ENCODE assay signal across 9 mouse cellular contexts in genomic region chr13:14618724-14619123, GRCm38 (mm10). TPM values are rescaled to one million over a fixed set of nuclear protein-coding genes. Genes with fewer than 3 reads are reported as not detected.
A peak's percentile ranks its signal among the peaks of the same experiment; 100 is the strongest.
DNase-seq lines count a peak whose midpoint lies in the region; ATAC-seq and TF ChIP-seq lines count a peak whose summit lies in the region.
"Had no signal": no experiment of that assay in that cellular context is flagged by ENCODE, and none has a peak within 500 bp of the region (broad histone marks: within the 10 kb centered on the region; RNA-seq: fewer than 3 reads in every experiment).

No protein-coding gene starts in this region.

- ATAC-seq in erythroblast, adult 5-6 weeks (replicated peaks; ENCODE audit: low FRiP score, poor library complexity, severe bottlenecking): peak; percentile 91
- ATAC-seq in hindbrain, embryonic 11.5 days (ENCODE audit: low FRiP score): peak; percentile 54

- H3K36me3 ChIP-seq in MEL (ENCODE audit: control insufficient read depth in 1 of 2, insufficient read depth in 2 of 2, low read length in 2 of 2): peaks cover 13 to 37% of the 10 kb centered on the region in 2 experiments
- 0 out of 2 replicates have a peak, but pooled peaks cover 2% of the 10 kb centered on the region for H3K36me3 ChIP-seq in hindbrain, embryonic 11.5 days (ENCODE audit: control insufficient read depth, insufficient read depth, low read length)

- peaks cover 16% of the 10 kb centered on the region for H3K79me2 ChIP-seq in MEL (ENCODE audit: control insufficient read depth, insufficient read depth, low read length, poor library complexity)

- TF ChIP-seq EP300 in MEL (IDR thresholded peaks at IDR 0.05; ENCODE audit: low read depth in 1 of 2, low read length in 2 of 2): no peak

- peak; percentile 75 for DNase-seq in MEL (ENCODE audit: low read depth, low spot score)
- peak; percentile 67 for DNase-seq in brain, adult 2 months (ENCODE audit: low read depth, low spot score)
- DNase-seq in hindbrain, embryonic 11.5 days (ENCODE audit: low spot score): peak; percentile 74
- DNase-seq in layer of hippocampus, postnatal 10 days (ENCODE audit: low spot score in 2 of 2): peak; percentile 69 to 77
- DNase-seq in lung, postnatal 36 days: peak; percentile 89
- DNase-seq in right cerebral cortex, adult 18-20 months: peak; percentile 52
- no peak for DNase-seq in yolk sac, embryonic 10.5 days (ENCODE audit: low spot score)

- no peak overlapping the region for H3K4me3 ChIP-seq in MEL (ENCODE audit: control insufficient read depth in 1 of 2, insufficient read depth in 1 of 2, low read depth in 2 of 2, low read length in 2 of 2)
- H3K4me3 ChIP-seq in hindbrain, embryonic 11.5 days (ENCODE audit: low read depth, low read length): no peak overlapping the region
- H3K4me3 ChIP-seq: heart, embryonic 15.5 days had no signal

- TF ChIP-seq CTCF in MEL (IDR thresholded peaks at IDR 0.05 in 2 of 3, conservative IDR thresholded peaks at IDR 0.05 in 1 of 3; ENCODE audit: control insufficient read depth in 1 of 3, insufficient read depth in 1 of 3, low read depth in 2 of 3, low read length in 3 of 3, poor library complexity in 1 of 3, severe bottlenecking in 1 of 3): peak; percentile 63 to 94 (median 75)

- H3K4me1 ChIP-seq in MEL (ENCODE audit: control insufficient read depth in 1 of 2, insufficient read depth in 2 of 2, low read length in 2 of 2): no peaks in the 10 kb centered on the region; a peak in 2 of 4 replicates
- H3K4me1 ChIP-seq in hindbrain, embryonic 11.5 days (replicated peaks; ENCODE audit: control insufficient read depth, insufficient read depth, low read length): no peaks in the 10 kb centered on the region

- TF ChIP-seq RAD21 in MEL (IDR thresholded peaks at IDR 0.05; ENCODE audit: low read depth, low read length): peak; percentile 60

- no peaks in the 10 kb centered on the region for H3K9me3 ChIP-seq in MEL (replicated peaks; ENCODE audit: insufficient read depth, low read length)
- H3K9me3 ChIP-seq in hindbrain, embryonic 11.5 days (ENCODE audit: control insufficient read depth, low read length): no peaks in the 10 kb centered on the region
- H3K9me3 ChIP-seq: heart, embryonic 15.5 days had no signal

- no peak overlapping the region for H3K27ac ChIP-seq in MEL (ENCODE audit: control insufficient read depth, low read depth, low read length)
- no peak overlapping the region for H3K27ac ChIP-seq in hindbrain, embryonic 11.5 days (ENCODE audit: low read depth, low read length)
- H3K27ac ChIP-seq: heart, embryonic 15.5 days had no signal

- H3K9ac ChIP-seq in MEL (ENCODE audit: control insufficient read depth, low read depth, low read length, poor library complexity, severe bottlenecking): no peak overlapping the region
- no peak overlapping the region for H3K9ac ChIP-seq in hindbrain, embryonic 11.5 days (ENCODE audit: low read depth, low read length)
- H3K9ac ChIP-seq: heart, embryonic 15.5 days had no signal

- no peak for TF ChIP-seq POLR2A in MEL (IDR thresholded peaks at IDR 0.05; ENCODE audit: control insufficient read depth in 1 of 2, insufficient read depth in 1 of 2, low read depth in 1 of 2, low read length in 2 of 2, poor library complexity in 1 of 2)

- 63% methylated on average over 2 of the region's 2 CpGs for WGBS in hindbrain, embryonic 11.5 days

- no peaks in the 10 kb centered on the region for H3K27me3 ChIP-seq in MEL (ENCODE audit: control insufficient read depth in 1 of 2, insufficient read depth in 2 of 2, low read length in 2 of 2)
- no peaks in the 10 kb centered on the region for H3K27me3 ChIP-seq in hindbrain, embryonic 11.5 days (ENCODE audit: control insufficient read depth, insufficient read depth, low read length)
- H3K27me3 ChIP-seq: heart, embryonic 15.5 days had no signal

- H3K4me2 ChIP-seq in hindbrain, embryonic 11.5 days (replicated peaks; ENCODE audit: low read depth, low read length): no peak overlapping the region
- H3K4me2 ChIP-seq: heart, embryonic 15.5 days had no signal

TF ChIP-seq in MEL, 35 proteins besides CTCF, POLR2A, EP300 and RAD21:
- TF ChIP-seq SMC3 (IDR thresholded peaks at IDR 0.05; ENCODE audit: low read depth, low read length) (peak; percentile 45), GABPA (IDR thresholded peaks at IDR 0.05; ENCODE audit: low read depth, low read length) (no peak), USF2 (IDR thresholded peaks at IDR 0.05; ENCODE audit: borderline replicate concordance in 1 of 2, insufficient read depth in 1 of 2, low read depth in 1 of 2, low read length in 2 of 2) (no peak), NRF1 (IDR thresholded peaks at IDR 0.05; ENCODE audit: insufficient read depth, low read depth, low read length, poor library complexity, severe bottlenecking) (no peak), ZMIZ1 (IDR thresholded peaks at IDR 0.05; ENCODE audit: low read depth, low read length) (no peak)

RNA-seq across cellular contexts. Expression of gene Psma2, which starts 5.7 kb away (rescaled TPM):
- total RNA-seq in MEL (2012; rRNA removed): 139 and 156 TPM in 2 replicates
- 100 to 1,000 TPM in 1 of 2 experiments, not detected in 1; 174 TPM for polyA plus RNA-seq in MEL (2012; ENCODE audit: insufficient read depth in 1 of 2, insufficient read length in 2 of 2, low read depth in 1 of 2, low replicate concordance in 2 of 2, missing spikeins in 1 of 2)
- 55.8 and 61.5 TPM in 2 replicates for total RNA-seq in erythroblast, adult 5-6 weeks (2015; ENCODE audit: low replicate concordance)
- 34.4 and 71.8 TPM in 2 replicates for total RNA-seq in erythroblast, adult 5-6 weeks (2017; ENCODE audit: low replicate concordance)
- 214 and 235 TPM in 2 replicates for polyA plus RNA-seq in hindbrain, embryonic 11.5 days (2014; fragmentation: Nextera tagmentation; extraction: Ambion mirVana)
- total RNA-seq in layer of hippocampus, postnatal 10 days (2021): 10 to 100 TPM; 69.1 to 73.5 TPM

RNA-seq across cellular contexts. Expression of gene Mrpl32, which starts 5.8 kb away (rescaled TPM):
- 58.2 and 69.9 TPM in 2 replicates for total RNA-seq in MEL (2012; rRNA removed)
- polyA plus RNA-seq in MEL (2012; ENCODE audit: insufficient read depth in 1 of 2, insufficient read length in 2 of 2, low read depth in 1 of 2, low replicate concordance in 2 of 2, missing spikeins in 1 of 2): 10 to 100 TPM in 1 of 2 experiments, not detected in 1; 89.7 TPM
- 20.8 and 31.1 TPM in 2 replicates for total RNA-seq in erythroblast, adult 5-6 weeks (2015; ENCODE audit: low replicate concordance)
- 22.6 and 24.1 TPM in 2 replicates for total RNA-seq in erythroblast, adult 5-6 weeks (2017; ENCODE audit: low replicate concordance)
- polyA plus RNA-seq in hindbrain, embryonic 11.5 days (2014; fragmentation: Nextera tagmentation; extraction: Ambion mirVana): 120 and 133 TPM in 2 replicates
- total RNA-seq in layer of hippocampus, postnatal 10 days (2021): 10 to 100 TPM; 29.6 to 33.2 TPM

RNA-seq across cellular contexts. Expression of gene AW209491, which starts 11.2 kb away (rescaled TPM):
- total RNA-seq in MEL (2012; rRNA removed): 14.7 and 15.9 TPM in 2 replicates
- 10 to 100 TPM in 1 of 2 experiments, not detected in 1; 17.4 TPM for polyA plus RNA-seq in MEL (2012; ENCODE audit: insufficient read depth in 1 of 2, insufficient read length in 2 of 2, low read depth in 1 of 2, low replicate concordance in 2 of 2, missing spikeins in 1 of 2)
- total RNA-seq in erythroblast, adult 5-6 weeks (2015; ENCODE audit: low replicate concordance): 2.5 and 4.6 TPM in 2 replicates
- 5.5 and 9.2 TPM in 2 replicates for total RNA-seq in erythroblast, adult 5-6 weeks (2017; ENCODE audit: low replicate concordance)
- 30.2 and 31.7 TPM in 2 replicates for polyA plus RNA-seq in hindbrain, embryonic 11.5 days (2014; fragmentation: Nextera tagmentation; extraction: Ambion mirVana)
- 10 to 100 TPM; 15.6 to 17.9 TPM for total RNA-seq in layer of hippocampus, postnatal 10 days (2021)
